Mouse (Mus musculus) midbrain, embryonic 10.5 days (tissue): ENCODE data around the gene Abl2. TPM values are rescaled to one million over a fixed set of nuclear protein-coding genes. Genes with fewer than 3 reads are reported as not detected.

ENCODE experiments used
- DNase-seq: peaks from one replicate; pipeline ENCODE4 v3.0.0-alpha.2; 2017; ENCODE audit warnings: low spot score
- H3K27ac ChIP-seq: fragments of 300-500 bp; sonication (generic); replicated peaks from 2 replicates; pipeline ENCODE4 v1.5.1; 2016; ENCODE audit warnings: mild to moderate bottlenecking
- H3K27me3 ChIP-seq: fragments of 300-500 bp; sonication (generic); 2 replicates; pipeline ENCODE4 v1.6.1; 2016; ENCODE audit warnings: low read depth, mild to moderate bottlenecking; ENCODE audit not compliant: poor library complexity, severe bottlenecking
- H3K36me3 ChIP-seq: fragments of 300-500 bp; sonication (generic); 2 replicates; pipeline ENCODE4 v1.6.1; 2016; ENCODE audit warnings: mild to moderate bottlenecking, moderate library complexity
- H3K4me1 ChIP-seq: fragments of 300-500 bp; sonication (generic); 2 replicates; pipeline ENCODE4 v1.6.1; 2016
- H3K4me3 ChIP-seq: fragments of 300-500 bp; sonication (generic); 2 replicates; pipeline ENCODE4 v1.5.1; 2016; ENCODE audit warnings: mild to moderate bottlenecking, moderate library complexity
- H3K9me3 ChIP-seq: fragments of 300-500 bp; sonication (generic); replicated peaks from 2 replicates; pipeline ENCODE4 v1.6.1; 2016; ENCODE audit warnings: mild to moderate bottlenecking
- WGBS: fragments of 180-500 bp; shearing (Covaris S2); methylation state at CpG from one replicate; pipeline ENCODE4 v1.1.7; 2016; 5-methylcytosine and 5-hydroxymethylcytosine counted together
- polyA plus RNA-seq: library from polyadenylated mRNA; unstranded; fragments of >200 nt; fragmentation: Nextera tagmentation; extraction: Ambion mirVana; gene quantifications from 2 replicates; pipeline ENCODE4 v1.2.1, GENCODE M21; 2016

Abl2 gene
- polyA plus RNA-seq, 1 experiment from 2014 or later, result 5.3 TPM

DNA sequence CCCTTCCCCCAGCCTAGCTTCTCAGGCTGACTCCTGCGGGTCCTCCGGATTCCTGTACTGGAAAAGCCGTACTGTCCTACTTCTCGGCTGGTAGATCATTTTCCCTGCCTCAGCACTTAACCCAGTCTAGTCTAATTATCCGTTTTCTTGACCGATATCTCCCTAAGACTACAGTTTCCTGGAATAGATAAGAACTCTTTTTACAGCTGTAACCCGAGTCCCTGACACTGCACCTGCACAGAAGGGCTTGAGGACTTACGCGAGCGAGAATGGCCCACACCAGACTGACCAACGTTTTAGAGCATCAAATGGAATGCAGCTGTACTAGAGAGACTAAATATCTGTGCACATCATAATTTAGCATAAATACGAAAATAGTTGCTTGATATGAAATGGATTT lies 14.6 kb upstream of the Abl2 start:
- no peaks in the 10 kb centered on the region for H3K9me3 ChIP-seq
- WGBS, result 48% methylated on average over 12 of the region's 12 CpGs
- no peaks in the 10 kb centered on the region for H3K27me3 ChIP-seq
- no peak overlapping the region for H3K4me3 ChIP-seq
- no peak for DNase-seq
- H3K36me3 ChIP-seq, result no peaks in the 10 kb centered on the region
- H3K4me1 ChIP-seq, result peaks cover 2% of the 10 kb centered on the region; the same call in 1 of the 2 replicates
- H3K27ac ChIP-seq, result no peak overlapping the region

DNA sequence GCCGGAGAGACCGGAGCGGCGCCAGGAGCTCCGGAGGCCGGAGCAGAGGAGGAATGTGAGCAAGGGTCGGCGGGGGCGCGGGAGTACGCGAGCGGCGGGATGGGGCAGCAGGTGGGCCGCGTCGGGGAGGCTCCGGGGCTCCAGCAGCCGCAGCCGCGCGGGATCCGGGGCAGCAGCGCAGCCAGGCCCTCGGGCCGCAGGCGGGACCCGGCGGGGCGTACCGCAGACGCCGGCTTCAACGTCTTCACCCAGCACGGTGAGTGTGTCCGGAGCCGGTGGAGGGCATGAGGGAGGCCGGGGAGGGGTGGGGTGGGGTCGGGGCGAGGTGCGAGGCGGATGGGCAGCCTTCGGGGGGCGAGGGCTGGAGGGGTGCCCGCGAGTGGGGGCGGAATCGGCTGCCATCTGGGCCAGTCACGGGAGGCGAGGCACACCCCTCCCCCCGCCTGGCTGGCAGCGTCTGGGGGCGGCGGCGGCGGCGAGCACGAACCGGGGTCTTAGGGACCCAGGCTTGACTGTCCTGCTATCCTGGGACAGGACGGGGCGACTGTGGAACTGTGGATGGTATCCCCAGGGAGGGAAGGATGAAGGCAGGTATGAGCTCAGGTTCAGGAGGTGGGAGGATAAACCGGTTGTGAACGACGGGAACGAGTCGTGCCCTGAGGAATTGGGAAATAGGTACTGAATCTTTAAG lies 509 bp downstream of the Abl2 start:
- Histone ChIP-seq H3K27me3 (no peaks in the 10 kb centered on the region), H3K4me1 (peaks cover 21% of the 10 kb centered on the region), H3K36me3 (no peaks in the 10 kb centered on the region), H3K4me3 (peak overlapping the region; percentile 97), H3K9me3 (no peaks in the 10 kb centered on the region), H3K27ac (peak overlapping the region; percentile 100)
- DNase-seq, result peak; percentile 68
- under 1% methylated on average over 65 of the region's 66 CpGs for whole genome bisulfite sequencing

DNA sequence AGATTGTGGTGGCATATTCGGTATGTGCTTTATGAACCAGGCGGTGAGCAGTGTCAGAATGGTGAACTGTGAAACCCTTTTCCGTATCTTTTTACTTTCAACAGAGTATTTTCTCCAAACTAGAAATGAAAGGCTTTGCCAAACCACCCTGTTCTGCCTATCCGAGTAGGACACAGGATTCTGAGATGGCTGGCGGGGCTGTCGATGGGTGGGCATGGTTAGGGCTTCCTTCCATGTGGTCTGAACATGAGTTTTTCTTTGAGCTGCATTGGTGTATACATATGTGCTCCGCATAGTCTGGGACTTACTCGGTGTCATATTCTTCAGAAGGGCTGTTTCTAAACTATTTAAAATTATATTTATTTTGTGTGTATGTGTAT lies 1.0 kb downstream of the Abl2 start:
- no peak for DNase-seq
- Histone ChIP-seq H3K27me3 (no peaks in the 10 kb centered on the region), H3K36me3 (no peaks in the 10 kb centered on the region), H3K4me3 (peak overlapping the region; percentile 97), H3K27ac (peak overlapping the region; percentile 100), H3K4me1 (peaks cover 21% of the 10 kb centered on the region), H3K9me3 (no peaks in the 10 kb centered on the region)
- 27% methylated on average over 8 of the region's 8 CpGs for WGBS

- Histone ChIP-seq H3K4me1 (peaks cover 21% of the 10 kb centered on the region), H3K36me3 (peaks cover 7% of the 10 kb centered on the region; the same call in 1 of the 2 replicates), H3K27ac (no peak overlapping the region), H3K9me3 (no peaks in the 10 kb centered on the region), H3K4me3 (0 out of 2 replicates have a peak overlapping the region, but pooled peaks have one; percentile 97), H3K27me3 (no peaks in the 10 kb centered on the region)
- no peak for DNase-seq
- 95% methylated on average over 9 of the region's 9 CpGs for WGBS
Observed at GRCm38 (mm10) chr1:156560500-156560899, 1.9 kb downstream of the Abl2 start.

GRCm38 (mm10) chr1:156565328-156565727 lies 6.7 kb downstream of the Abl2 start:
- WGBS, result 71% methylated on average over 2 of the region's 2 CpGs

DNA sequence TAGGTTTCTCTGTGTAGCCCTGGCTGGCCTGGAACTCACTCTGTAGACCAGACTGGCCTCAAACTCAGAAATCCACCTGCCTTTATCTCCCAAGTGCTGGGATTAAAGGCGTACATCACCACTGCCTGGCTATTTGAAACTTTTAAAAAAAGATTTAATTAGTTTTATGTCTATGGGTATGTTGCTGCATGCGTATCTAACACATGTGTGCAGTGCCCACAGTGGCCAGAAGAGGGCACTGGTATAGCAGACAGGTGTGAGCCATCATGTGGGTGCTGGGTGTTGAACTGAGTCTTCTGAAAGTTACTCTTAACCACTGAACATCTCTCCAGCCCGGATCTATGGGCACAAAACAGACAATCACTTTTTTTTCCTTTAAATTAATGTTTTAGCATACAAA lies 7.5 kb downstream of the Abl2 start:
- H3K9me3 ChIP-seq, result no peaks in the 10 kb centered on the region

More at GRCm38 (mm10) chr1:156565328-156565727, 6.7 kb downstream of the Abl2 start:
- H3K27ac ChIP-seq, result no peak overlapping the region
- H3K4me1 ChIP-seq, result peaks cover 7% of the 10 kb centered on the region
- no peaks in the 10 kb centered on the region for H3K27me3 ChIP-seq
- H3K4me3 ChIP-seq, result no peak overlapping the region
- H3K9me3 ChIP-seq, result no peaks in the 10 kb centered on the region
- H3K36me3 ChIP-seq, result peaks cover 9% of the 10 kb centered on the region; the same call in 1 of the 2 replicates
- DNase-seq, result no peak

GRCm38 (mm10) chr1:156569615-156570014 lies 11.0 kb downstream of the Abl2 start:
- Histone ChIP-seq H3K36me3 (peaks cover 9% of the 10 kb centered on the region; the same call in 1 of the 2 replicates), H3K27me3 (no peaks in the 10 kb centered on the region), H3K9me3 (no peaks in the 10 kb centered on the region), H3K4me3 (no peak overlapping the region), H3K4me1 (no peaks in the 10 kb centered on the region), H3K27ac (no peak overlapping the region)
- no peak for DNase-seq
- WGBS, result 86% methylated on average over 4 of the region's 4 CpGs

More for the DNA sequence above, 7.5 kb downstream of the Abl2 start:
- no peak overlapping the region for H3K4me3 ChIP-seq
- WGBS, result 95% methylated on average over 3 of the region's 3 CpGs
- no peak overlapping the region for H3K27ac ChIP-seq
- no peak for DNase-seq
- 0 out of 2 replicates have a peak, but pooled peaks cover 2% of the 10 kb centered on the region for H3K4me1 ChIP-seq
- H3K36me3 ChIP-seq, result peaks cover 9% of the 10 kb centered on the region; the same call in 1 of the 2 replicates
- H3K27me3 ChIP-seq, result no peaks in the 10 kb centered on the region

- H3K36me3 ChIP-seq, result no peaks in the 10 kb centered on the region
- WGBS, result 81% methylated on average over 4 of the region's 4 CpGs
- no peaks in the 10 kb centered on the region for H3K4me1 ChIP-seq
- no peaks in the 10 kb centered on the region for H3K27me3 ChIP-seq
- no peak for DNase-seq
- H3K27ac ChIP-seq, result no peak overlapping the region
- no peak overlapping the region for H3K4me3 ChIP-seq
- no peaks in the 10 kb centered on the region for H3K9me3 ChIP-seq
Observed at GRCm38 (mm10) chr1:156572952-156573351, 14.4 kb downstream of the Abl2 start.

- no peaks in the 10 kb centered on the region for H3K27me3 ChIP-seq
- no peak overlapping the region for H3K4me3 ChIP-seq
- H3K36me3 ChIP-seq, result no peaks in the 10 kb centered on the region
- H3K9me3 ChIP-seq, result no peaks in the 10 kb centered on the region
- WGBS, result 89% methylated on average over 11 of the region's 11 CpGs
- H3K27ac ChIP-seq, result no peak overlapping the region
- no peaks in the 10 kb centered on the region for H3K4me1 ChIP-seq
- no peak for DNase-seq
Observed at GRCm38 (mm10) chr1:156581149-156581548, 22.6 kb downstream of the Abl2 start.

DNA sequence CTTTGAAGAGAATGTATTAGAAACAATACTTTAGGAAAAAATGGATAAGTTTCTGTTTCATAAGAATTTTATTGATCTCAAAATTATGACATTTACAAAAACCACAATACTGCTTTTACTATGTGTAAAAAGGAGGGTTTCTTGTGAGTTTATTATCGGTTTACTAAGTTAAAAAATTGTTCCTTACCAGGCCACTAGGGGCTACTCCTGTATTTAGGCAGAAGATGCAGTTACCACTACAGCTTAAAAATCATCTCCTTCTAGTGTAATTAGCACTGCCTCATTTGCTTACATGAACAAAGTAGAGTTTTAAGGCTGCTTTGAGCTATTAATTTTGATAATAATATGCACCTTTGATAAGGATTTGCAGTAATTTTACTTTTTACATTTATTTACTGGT lies 25.6 kb downstream of the Abl2 start:
- no peak overlapping the region for H3K4me3 ChIP-seq
- DNase-seq, result no peak
- no peak overlapping the region for H3K27ac ChIP-seq
- no peaks in the 10 kb centered on the region for H3K4me1 ChIP-seq
- no peaks in the 10 kb centered on the region; the same call in 1 of the 2 replicates for H3K9me3 ChIP-seq
- peaks cover 2% of the 10 kb centered on the region; the same call in 1 of the 2 replicates for H3K36me3 ChIP-seq
- no peaks in the 10 kb centered on the region for H3K27me3 ChIP-seq
- WGBS, result 76% methylated on average over 1 of the region's 1 CpGs

GRCm38 (mm10) chr1:156585512-156585911 lies 26.9 kb downstream of the Abl2 start:
- WGBS, result 82% methylated on average over 3 of the region's 3 CpGs
- H3K9me3 ChIP-seq, result no peaks in the 10 kb centered on the region; the same call in 1 of the 2 replicates
- H3K27ac ChIP-seq, result no peak overlapping the region
- peaks cover 2% of the 10 kb centered on the region; the same call in 1 of the 2 replicates for H3K36me3 ChIP-seq
- no peak overlapping the region for H3K4me3 ChIP-seq
- peaks cover 5% of the 10 kb centered on the region; the same call in 1 of the 2 replicates for H3K4me1 ChIP-seq
- no peak for DNase-seq
- H3K27me3 ChIP-seq, result no peaks in the 10 kb centered on the region

DNA sequence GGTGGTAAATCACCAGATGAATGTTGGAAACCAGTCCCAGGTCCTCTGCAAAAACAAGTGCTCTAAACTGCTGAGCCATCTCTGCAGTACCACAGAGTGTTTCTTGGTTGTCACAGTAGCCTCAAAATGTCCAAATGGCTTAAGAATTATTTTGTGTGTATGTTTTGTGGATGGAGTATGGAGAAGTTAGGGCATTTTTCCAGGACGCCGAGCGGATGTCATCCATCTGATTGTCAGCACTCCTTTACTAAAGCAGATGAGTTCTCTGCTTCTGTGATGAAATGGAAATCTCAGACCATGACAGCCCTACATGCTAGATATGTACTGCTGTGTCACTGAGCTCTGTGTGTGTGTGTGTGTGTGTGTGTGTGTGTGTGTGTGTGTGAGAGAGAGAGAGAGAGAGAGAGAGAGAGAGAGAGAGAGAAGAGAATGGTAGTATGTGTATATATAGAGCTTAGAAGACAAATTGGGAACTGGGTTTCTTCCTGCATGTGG lies 31.3 kb downstream of the Abl2 start:
- WGBS, result 100% methylated on average over 3 of the region's 3 CpGs
- H3K4me3 ChIP-seq, result no peak overlapping the region
- no peaks in the 10 kb centered on the region; the same call in 1 of the 2 replicates for H3K9me3 ChIP-seq
- H3K4me1 ChIP-seq, result peaks cover 5% of the 10 kb centered on the region; the same call in 1 of the 2 replicates
- H3K36me3 ChIP-seq, result peaks cover 4% of the 10 kb centered on the region; the same call in 1 of the 2 replicates
- H3K27ac ChIP-seq, result no peak overlapping the region
- no peak for DNase-seq
- no peaks in the 10 kb centered on the region for H3K27me3 ChIP-seq

DNA sequence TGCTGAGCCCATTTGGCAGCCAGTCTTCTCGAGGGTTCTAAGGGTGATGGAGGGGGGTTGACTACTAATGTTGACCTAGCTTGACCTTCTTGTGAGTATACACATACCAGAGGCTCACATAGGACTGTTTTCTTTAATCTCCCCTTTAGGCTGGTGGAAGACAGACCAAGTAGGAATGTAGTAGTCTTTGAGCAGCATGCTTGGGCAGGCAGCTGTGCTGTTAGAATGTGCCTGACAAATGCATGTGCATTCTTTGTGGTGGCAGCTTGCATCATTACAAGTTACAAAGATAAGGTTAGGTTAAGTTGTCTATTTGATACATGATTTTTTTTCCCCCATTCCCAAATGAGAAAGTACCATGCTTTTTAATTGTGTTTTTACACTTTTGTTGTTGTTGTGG lies 31.8 kb downstream of the Abl2 start:
- Histone ChIP-seq H3K27ac (no peak overlapping the region), H3K4me3 (no peak overlapping the region), H3K4me1 (peaks cover 5% of the 10 kb centered on the region; the same call in 1 of the 2 replicates), H3K27me3 (no peaks in the 10 kb centered on the region), H3K36me3 (peaks cover 5% of the 10 kb centered on the region; the same call in 1 of the 2 replicates), H3K9me3 (no peaks in the 10 kb centered on the region; the same call in 1 of the 2 replicates)
- DNase-seq, result no peak
- 30% methylated on average over 1 of the region's 1 CpGs for WGBS
